Mouse (Mus musculus): ENCODE results near the gene Aqr. TPM values are rescaled to one million over a fixed set of nuclear protein-coding genes. Genes with fewer than 3 reads are reported as not detected.
A peak's percentile ranks its signal among the peaks of the same experiment; 100 is the strongest.

Aqr gene
- polyA plus RNA-seq, 1 experiment from 2014 or later = 24.4 TPM

DNA sequence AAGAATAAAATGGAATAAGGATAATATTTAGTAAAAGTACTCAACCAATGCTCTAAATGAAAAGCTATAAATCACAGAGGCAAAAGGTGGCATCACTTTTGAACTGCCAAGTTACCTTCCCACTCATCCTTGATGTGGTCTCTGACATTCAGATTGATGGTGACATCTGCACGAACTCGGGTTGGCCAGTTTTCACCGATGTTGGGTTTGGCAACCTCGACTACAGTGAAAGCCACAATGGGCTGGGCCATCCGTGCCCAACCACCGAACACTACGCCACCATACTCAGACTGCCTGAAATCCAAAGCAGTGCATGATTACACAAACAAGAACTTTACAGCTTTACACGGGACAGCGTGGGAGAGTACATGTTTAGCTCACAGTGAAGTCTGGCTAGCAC lies 50.1 kb downstream of the Aqr start:
- peaks cover 57% of the 10 kb centered on the region for H3K36me3 ChIP-seq
- WGBS = 92% methylated on average over 9 of the region's 9 CpGs
- H3K4me3 ChIP-seq = no peak overlapping the region
- no peaks in the 10 kb centered on the region for H3K27me3 ChIP-seq
- H3K27ac ChIP-seq = no peak overlapping the region
- H3K9ac ChIP-seq = no peak overlapping the region
- no peak overlapping the region for H3K4me2 ChIP-seq
- H3K4me1 ChIP-seq (replicated peaks) = peaks cover 4% of the 10 kb centered on the region; the same call in 1 of the 2 replicates
- ATAC-seq (replicated peaks; ENCODE audit: insufficient number of reproducible peaks, insufficient read depth, low FRiP score, low read depth) = no peak
- no peaks in the 10 kb centered on the region for H3K9me3 ChIP-seq (replicated peaks)

DNA sequence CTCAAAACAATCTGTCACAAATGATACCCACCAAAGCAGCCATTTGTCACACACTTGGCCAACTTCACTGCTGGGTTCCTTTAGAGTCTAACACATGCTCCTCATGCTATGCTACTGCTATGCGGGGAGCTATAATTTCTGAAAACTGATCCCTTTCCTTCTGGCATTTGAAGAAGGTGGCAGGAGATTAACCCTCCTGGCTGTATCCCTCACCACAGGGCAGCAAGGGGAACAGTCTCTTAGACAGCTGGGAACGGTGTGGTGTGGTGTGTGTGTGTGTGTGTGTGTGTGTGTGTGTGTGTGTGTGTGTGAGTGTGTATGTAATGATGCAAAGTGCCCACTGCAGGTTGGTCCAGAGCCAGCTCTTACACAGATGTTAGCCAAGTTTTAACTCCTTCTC lies 51.0 kb downstream of the Aqr start:
- H3K9me3 ChIP-seq (replicated peaks) = no peaks in the 10 kb centered on the region
- no peak overlapping the region for H3K9ac ChIP-seq
- 81% methylated on average over 2 of the region's 2 CpGs for WGBS
- peaks cover 8% of the 10 kb centered on the region for H3K4me1 ChIP-seq (replicated peaks)
- ATAC-seq (replicated peaks; ENCODE audit: insufficient number of reproducible peaks, insufficient read depth, low FRiP score, low read depth) = no peak
- H3K4me2 ChIP-seq = no peak overlapping the region
- H3K4me3 ChIP-seq = no peak overlapping the region
- H3K27ac ChIP-seq = no peak overlapping the region
- H3K27me3 ChIP-seq = no peaks in the 10 kb centered on the region
- H3K36me3 ChIP-seq = peaks cover 47% of the 10 kb centered on the region

DNA sequence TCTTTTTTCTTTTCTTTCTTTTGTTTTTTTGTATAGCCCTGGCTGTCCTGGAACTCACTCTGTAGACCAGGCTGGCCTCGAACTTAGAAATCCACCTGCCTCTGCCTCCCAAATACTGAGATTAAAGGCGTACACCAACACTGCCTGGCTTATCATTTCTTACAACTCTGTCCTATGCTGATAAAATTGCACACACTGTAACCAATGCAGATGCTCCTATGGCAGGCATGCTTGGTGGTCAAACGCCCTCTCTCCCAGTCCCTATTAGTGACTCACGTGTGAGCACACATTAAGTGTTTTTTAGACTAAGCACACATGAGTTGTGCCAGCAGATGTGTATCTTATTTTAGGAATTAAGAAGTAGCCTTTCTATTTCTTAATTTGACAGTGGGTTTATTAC lies 53.5 kb downstream of the Aqr start:
- H3K27ac ChIP-seq = no peak overlapping the region

DNA sequence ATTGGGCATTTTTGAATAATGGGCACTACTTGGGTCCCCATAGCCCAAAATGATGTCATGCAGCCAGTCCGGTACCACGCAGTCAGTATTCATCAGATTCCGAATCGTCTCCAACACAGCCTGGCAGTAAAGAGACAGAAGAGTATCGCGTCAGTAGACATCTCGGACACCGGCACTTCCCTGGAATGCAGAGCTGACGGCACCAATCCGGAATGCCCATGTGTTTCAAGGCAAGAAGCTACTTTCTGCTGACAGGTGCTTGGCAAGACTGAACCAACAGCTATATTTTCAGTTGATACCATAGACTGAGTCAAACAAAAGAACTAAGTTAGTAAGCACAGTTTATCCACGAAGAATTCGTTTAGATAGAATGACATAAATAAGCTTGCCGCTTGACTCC lies 56.2 kb downstream of the Aqr start:
- Histone ChIP-seq H3K9me3 (replicated peaks) (no peaks in the 10 kb centered on the region), H3K27ac (peak overlapping the region; percentile 86), H3K36me3 (peaks cover 43% of the 10 kb centered on the region), H3K4me3 (no peak overlapping the region), H3K4me1 (replicated peaks) (peaks cover 12% of the 10 kb centered on the region), H3K4me2 (peak overlapping the region; percentile 19), H3K9ac (no peak overlapping the region), H3K27me3 (no peaks in the 10 kb centered on the region)
- peak; percentile 84 for ATAC-seq (replicated peaks; ENCODE audit: insufficient number of reproducible peaks, insufficient read depth, low FRiP score, low read depth)
- 47% methylated on average over 13 of the region's 13 CpGs for WGBS

More for the DNA sequence above, 53.5 kb downstream of the Aqr start:
- Histone ChIP-seq H3K4me2 (no peak overlapping the region), H3K4me1 (replicated peaks) (peaks cover 12% of the 10 kb centered on the region), H3K9ac (no peak overlapping the region), H3K4me3 (no peak overlapping the region), H3K27me3 (no peaks in the 10 kb centered on the region), H3K9me3 (replicated peaks) (no peaks in the 10 kb centered on the region), H3K36me3 (peaks cover 34% of the 10 kb centered on the region)
- WGBS = 89% methylated on average over 4 of the region's 4 CpGs
- no peak for ATAC-seq (replicated peaks; ENCODE audit: insufficient number of reproducible peaks, insufficient read depth, low FRiP score, low read depth)

DNA sequence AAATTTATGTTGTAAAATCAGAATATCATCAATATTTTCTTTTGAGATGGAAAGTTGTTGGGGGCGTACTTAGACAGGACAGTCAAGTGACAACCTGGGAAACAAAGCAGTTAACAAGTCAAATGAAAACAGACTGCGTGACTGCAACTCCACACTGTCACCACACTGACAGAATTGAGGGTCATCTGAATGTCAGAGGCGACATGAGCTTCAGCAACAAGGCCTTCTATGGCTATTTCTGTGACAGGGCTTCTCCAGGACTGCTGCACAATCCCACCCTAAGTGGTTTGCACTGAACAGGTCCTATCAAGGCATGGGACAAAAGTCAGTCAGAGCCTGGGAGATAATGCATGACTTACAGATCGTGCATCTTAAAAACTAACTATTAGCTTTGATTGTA lies 63.5 kb downstream of the Aqr start:
- 53% methylated on average over 4 of the region's 4 CpGs for WGBS
- H3K27me3 ChIP-seq = no peaks in the 10 kb centered on the region
- no peaks in the 10 kb centered on the region for H3K9me3 ChIP-seq (replicated peaks)
- H3K4me1 ChIP-seq (replicated peaks) = no peaks in the 10 kb centered on the region
- no peak overlapping the region for H3K9ac ChIP-seq
- no peak overlapping the region for H3K4me2 ChIP-seq
- peak overlapping the region; percentile 75 for H3K27ac ChIP-seq
- ATAC-seq (replicated peaks; ENCODE audit: insufficient number of reproducible peaks, insufficient read depth, low FRiP score, low read depth) = peak; percentile 86
- H3K4me3 ChIP-seq = no peak overlapping the region
- peaks cover 50% of the 10 kb centered on the region for H3K36me3 ChIP-seq

GRCm38 (mm10) chr2:114119451-114119850 lies 67.4 kb downstream of the Aqr start:
- Histone ChIP-seq H3K27ac (no peak overlapping the region), H3K4me3 (no peak overlapping the region), H3K4me2 (no peak overlapping the region), H3K27me3 (no peaks in the 10 kb centered on the region), H3K9ac (no peak overlapping the region), H3K9me3 (replicated peaks) (no peaks in the 10 kb centered on the region), H3K36me3 (peaks cover 49% of the 10 kb centered on the region), H3K4me1 (replicated peaks) (no peaks in the 10 kb centered on the region)
- WGBS = 70% methylated on average over 7 of the region's 7 CpGs
- no peak for ATAC-seq (replicated peaks; ENCODE audit: insufficient number of reproducible peaks, insufficient read depth, low FRiP score, low read depth)

- peaks cover 56% of the 10 kb centered on the region for H3K36me3 ChIP-seq
- H3K27me3 ChIP-seq = no peaks in the 10 kb centered on the region
- no peak overlapping the region for H3K4me2 ChIP-seq
- no peak overlapping the region for H3K4me3 ChIP-seq
- no peaks in the 10 kb centered on the region for H3K4me1 ChIP-seq (replicated peaks)
- no peak for ATAC-seq (replicated peaks; ENCODE audit: insufficient number of reproducible peaks, insufficient read depth, low FRiP score, low read depth)
- 87% methylated on average over 3 of the region's 3 CpGs for WGBS
- H3K9me3 ChIP-seq (replicated peaks) = no peaks in the 10 kb centered on the region
- no peak overlapping the region for H3K9ac ChIP-seq
- no peak overlapping the region for H3K27ac ChIP-seq
Observed at GRCm38 (mm10) chr2:114117665-114118064, 69.2 kb downstream of the Aqr start.

- Histone ChIP-seq H3K4me2 (no peak overlapping the region), H3K4me3 (no peak overlapping the region), H3K9ac (no peak overlapping the region), H3K9me3 (replicated peaks) (no peaks in the 10 kb centered on the region), H3K4me1 (replicated peaks) (no peaks in the 10 kb centered on the region), H3K36me3 (peaks cover 56% of the 10 kb centered on the region), H3K27ac (no peak overlapping the region), H3K27me3 (no peaks in the 10 kb centered on the region)
- 88% methylated on average over 3 of the region's 3 CpGs for WGBS
- no peak for ATAC-seq (replicated peaks; ENCODE audit: insufficient number of reproducible peaks, insufficient read depth, low FRiP score, low read depth)
Observed at GRCm38 (mm10) chr2:114117235-114117634, 69.6 kb downstream of the Aqr start.

DNA sequence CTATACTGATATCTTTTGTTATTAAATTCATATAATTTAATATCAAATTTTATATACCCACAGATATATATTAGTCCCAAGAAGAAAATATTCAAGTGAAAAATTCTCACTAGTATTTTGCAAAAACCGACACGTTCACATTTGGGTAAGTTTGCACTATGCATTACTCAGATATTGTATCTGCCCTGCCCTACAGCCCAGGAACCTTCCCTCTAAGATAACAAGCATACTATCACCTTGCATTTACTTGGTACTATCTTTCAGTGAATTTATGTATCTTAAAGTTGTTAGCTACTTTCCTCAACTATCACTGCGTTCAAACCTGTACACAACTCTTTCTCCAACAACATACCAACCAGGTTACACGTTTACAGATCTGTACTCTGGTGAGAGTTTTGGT lies 71.3 kb downstream of the Aqr start:
- 89% methylated on average over 4 of the region's 4 CpGs for WGBS
- H3K4me2 ChIP-seq = no peak overlapping the region
- H3K27me3 ChIP-seq = no peaks in the 10 kb centered on the region
- H3K4me3 ChIP-seq = no peak overlapping the region
- H3K9ac ChIP-seq = no peak overlapping the region
- no peak overlapping the region for H3K27ac ChIP-seq
- no peaks in the 10 kb centered on the region for H3K9me3 ChIP-seq (replicated peaks)
- no peaks in the 10 kb centered on the region for H3K4me1 ChIP-seq (replicated peaks)
- peaks cover 53% of the 10 kb centered on the region for H3K36me3 ChIP-seq
- no peak for ATAC-seq (replicated peaks; ENCODE audit: insufficient number of reproducible peaks, insufficient read depth, low FRiP score, low read depth)

DNA sequence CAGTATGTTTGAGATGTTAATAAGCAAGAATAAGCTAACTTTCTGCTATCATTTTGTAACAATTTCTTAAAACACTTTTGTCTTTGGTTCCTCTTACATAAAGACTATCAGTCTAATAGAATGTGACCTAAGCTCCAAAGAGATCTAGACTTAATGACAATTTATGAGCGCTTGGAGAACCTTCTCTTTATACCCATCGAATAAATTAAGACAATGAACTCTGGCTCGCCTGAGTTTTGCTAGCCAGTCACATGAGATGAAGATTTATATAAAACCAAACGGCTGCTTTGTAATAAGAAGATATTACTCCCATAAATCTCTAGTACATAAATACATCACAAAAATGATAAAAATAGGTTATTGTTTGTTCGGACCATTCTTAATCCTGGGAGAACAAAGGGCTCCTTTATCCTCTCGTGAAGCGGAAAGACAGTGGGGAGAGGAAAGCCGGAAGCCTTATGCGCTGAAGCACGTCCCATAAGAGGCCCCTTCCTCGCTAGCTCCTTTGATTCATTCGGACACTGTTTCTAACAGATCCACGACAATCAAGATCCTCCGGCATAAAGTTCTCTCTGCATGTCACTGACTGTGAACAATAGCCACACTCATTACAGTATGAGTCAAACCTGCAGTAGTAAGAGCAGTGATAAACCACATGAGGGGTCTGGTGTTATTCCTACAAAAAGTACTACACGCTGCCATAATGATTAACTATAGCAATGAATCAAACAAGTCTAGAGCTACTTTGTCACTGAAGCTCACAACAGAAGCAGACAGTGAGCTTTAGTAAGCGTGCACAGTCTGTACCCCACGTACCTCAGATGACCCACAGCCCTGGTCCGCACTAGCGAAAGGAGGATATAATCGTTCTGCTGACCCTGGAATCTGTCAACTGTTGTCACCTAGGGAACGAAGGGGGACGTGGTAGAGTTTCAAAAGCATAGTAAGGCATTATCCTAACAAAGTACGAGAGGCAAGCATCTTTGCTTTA lies 79.2 kb downstream of the Aqr start:
- Histone ChIP-seq H3K27ac (no peak overlapping the region), H3K36me3 (peaks cover 82% of the 10 kb centered on the region), H3K27me3 (no peaks in the 10 kb centered on the region), H3K4me1 (replicated peaks) (no peaks in the 10 kb centered on the region), H3K9me3 (replicated peaks) (no peaks in the 10 kb centered on the region), H3K4me2 (no peak overlapping the region), H3K9ac (no peak overlapping the region), H3K4me3 (no peak overlapping the region)
- ATAC-seq (replicated peaks; ENCODE audit: insufficient number of reproducible peaks, insufficient read depth, low FRiP score, low read depth) = no peak
- WGBS = 82% methylated on average over 23 of the region's 23 CpGs

DNA sequence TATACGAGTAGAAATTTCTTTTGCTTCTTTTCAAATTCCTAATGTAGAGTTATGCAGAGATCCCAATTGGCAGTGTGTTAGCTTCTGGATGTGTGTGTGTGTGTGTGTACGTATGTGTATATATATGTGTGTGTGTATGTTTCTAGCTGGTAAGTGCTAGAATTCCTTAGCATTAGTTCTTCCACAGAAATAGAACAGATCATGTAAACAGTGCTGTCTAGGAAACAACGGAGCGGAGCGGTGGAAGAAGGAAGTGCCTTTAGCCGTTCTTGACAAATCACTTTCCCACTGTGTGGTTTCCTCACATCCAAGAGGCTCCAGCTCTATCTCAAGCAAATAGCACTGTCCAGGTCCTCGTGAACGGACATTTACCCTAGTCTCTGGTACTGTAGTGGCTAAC lies 80.4 kb downstream of the Aqr start:
- no peak overlapping the region for H3K9ac ChIP-seq
- H3K9me3 ChIP-seq (replicated peaks) = no peaks in the 10 kb centered on the region
- H3K27me3 ChIP-seq = no peaks in the 10 kb centered on the region
- no peak overlapping the region for H3K4me2 ChIP-seq
- WGBS = 91% methylated on average over 8 of the region's 8 CpGs
- H3K4me1 ChIP-seq (replicated peaks) = peaks cover under 1% of the 10 kb centered on the region; the same call in 1 of the 2 replicates
- H3K36me3 ChIP-seq = peaks cover 85% of the 10 kb centered on the region
- H3K4me3 ChIP-seq = no peak overlapping the region
- no peak for ATAC-seq (replicated peaks; ENCODE audit: insufficient number of reproducible peaks, insufficient read depth, low FRiP score, low read depth)
- H3K27ac ChIP-seq = no peak overlapping the region

GRCm38 (mm10) chr2:114102471-114102870 lies 84.4 kb downstream of the Aqr start:
- Histone ChIP-seq H3K9me3 (replicated peaks) (no peaks in the 10 kb centered on the region), H3K27ac (no peak overlapping the region), H3K4me1 (replicated peaks) (peaks cover 2% of the 10 kb centered on the region; the same call in 1 of the 2 replicates), H3K4me2 (no peak overlapping the region), H3K36me3 (peaks cover 52% of the 10 kb centered on the region), H3K27me3 (no peaks in the 10 kb centered on the region), H3K4me3 (no peak overlapping the region), H3K9ac (no peak overlapping the region)
- 77% methylated on average over 3 of the region's 3 CpGs for WGBS
- no peak for ATAC-seq (replicated peaks; ENCODE audit: insufficient number of reproducible peaks, insufficient read depth, low FRiP score, low read depth)

Measured in heart, embryonic 15.5 days (tissue).